Mouse (Mus musculus): Measurements from ENCODE around the gene Bspry. TPM values are rescaled to one million over a fixed set of nuclear protein-coding genes. Genes with fewer than 3 reads are reported as not detected.

Gene Bspry
- total and polyA plus RNA-seq, 3 experiments: 0.19 to 0.50 TPM; not detected in 1

GRCm38 (mm10) chr4:62516579-62516978 lies 36.7 kb downstream of the Bspry start:
- H3K27me3 ChIP-seq (ENCODE audit: control insufficient read depth in 1 of 2, insufficient read depth in 2 of 2, low read length in 2 of 2): no peaks in the 10 kb centered on the region
- H3K9me3 ChIP-seq (replicated peaks; ENCODE audit: insufficient read depth, low read length): no peaks in the 10 kb centered on the region
- peak; percentile 95 for DNase-seq (ENCODE audit: low read depth, low spot score)
- TF ChIP-seq TAL1 (IDR thresholded peaks at IDR 0.05; ENCODE audit: low read length): peak; percentile 99
- no peak for TF ChIP-seq EP300 (IDR thresholded peaks at IDR 0.05; ENCODE audit: low read depth in 1 of 2, low read length in 2 of 2)
- H3K27ac ChIP-seq (ENCODE audit: control insufficient read depth, low read depth, low read length): peak overlapping the region; percentile 80
- peak overlapping the region; percentile 92 for H3K9ac ChIP-seq (ENCODE audit: control insufficient read depth, low read depth, low read length, poor library complexity, severe bottlenecking)
- H3K79me2 ChIP-seq (ENCODE audit: control insufficient read depth, insufficient read depth, low read length, poor library complexity): peaks cover 31% of the 10 kb centered on the region
- H3K4me1 ChIP-seq (ENCODE audit: control insufficient read depth in 1 of 2, insufficient read depth in 2 of 2, low read length in 2 of 2): peaks cover 49 to 53% of the 10 kb centered on the region in 2 experiments
- H3K4me3 ChIP-seq (ENCODE audit: control insufficient read depth in 1 of 2, insufficient read depth in 1 of 2, low read depth in 2 of 2, low read length in 2 of 2): peak overlapping the region in 1 of 2 experiments; percentile 74; a peak in 2 of 4 replicates
- peaks cover 4 to 55% of the 10 kb centered on the region in 2 experiments; a peak in 3 of 4 replicates for H3K36me3 ChIP-seq (ENCODE audit: control insufficient read depth in 1 of 2, insufficient read depth in 2 of 2, low read length in 2 of 2)

- Histone ChIP-seq H3K27me3 (ENCODE audit: control insufficient read depth in 1 of 2, insufficient read depth in 2 of 2, low read length in 2 of 2) (no peaks in the 10 kb centered on the region), H3K4me3 (ENCODE audit: control insufficient read depth in 1 of 2, insufficient read depth in 1 of 2, low read depth in 2 of 2, low read length in 2 of 2) (peak overlapping the region; percentile 74 to 83), H3K27ac (ENCODE audit: control insufficient read depth, low read depth, low read length) (peak overlapping the region; percentile 80), H3K79me2 (ENCODE audit: control insufficient read depth, insufficient read depth, low read length, poor library complexity) (peaks cover 31% of the 10 kb centered on the region), H3K4me1 (ENCODE audit: control insufficient read depth in 1 of 2, insufficient read depth in 2 of 2, low read length in 2 of 2) (peaks cover 51 to 54% of the 10 kb centered on the region in 2 experiments), H3K36me3 (ENCODE audit: control insufficient read depth in 1 of 2, insufficient read depth in 2 of 2, low read length in 2 of 2) (peaks cover 4 to 58% of the 10 kb centered on the region in 2 experiments; a peak in 3 of 4 replicates), H3K9ac (ENCODE audit: control insufficient read depth, low read depth, low read length, poor library complexity, severe bottlenecking) (peak overlapping the region; percentile 92), H3K9me3 (replicated peaks; ENCODE audit: insufficient read depth, low read length) (no peaks in the 10 kb centered on the region)
- DNase-seq (ENCODE audit: low read depth, low spot score): peak; percentile 83
- TF ChIP-seq MYC (IDR thresholded peaks at IDR 0.05; ENCODE audit: low read depth, low read length) (no peak), SMC3 (IDR thresholded peaks at IDR 0.05; ENCODE audit: low read depth, low read length) (no peak), POLR2A (IDR thresholded peaks at IDR 0.05; ENCODE audit: control insufficient read depth in 1 of 2, insufficient read depth in 1 of 2, low read depth in 1 of 2, low read length in 2 of 2, poor library complexity in 1 of 2) (no peak), TCF12 (IDR thresholded peaks at IDR 0.05; ENCODE audit: low read depth, low read length) (no peak), ZKSCAN1 (IDR thresholded peaks at IDR 0.05; ENCODE audit: low read depth, low read length) (no peak), EP300 (IDR thresholded peaks at IDR 0.05; ENCODE audit: low read depth in 1 of 2, low read length in 2 of 2) (no peak), ZC3H11A (IDR thresholded peaks at IDR 0.05; ENCODE audit: low read depth, low read length) (no peak), MAFK (IDR thresholded peaks at IDR 0.05; ENCODE audit: borderline replicate concordance, low read depth, low read length) (no peak), MEF2A (IDR thresholded peaks at IDR 0.05; ENCODE audit: extremely low read depth, insufficient replicate concordance, low read depth, low read length, poor library complexity, severe bottlenecking) (no peak), GABPA (IDR thresholded peaks at IDR 0.05; ENCODE audit: low read depth, low read length) (no peak), HCFC1 (IDR thresholded peaks at IDR 0.05; ENCODE audit: low read depth, low read length) (no peak), MAZ (IDR thresholded peaks at IDR 0.05; ENCODE audit: low read depth, low read length) (no peak), GATA1 (IDR thresholded peaks at IDR 0.05; ENCODE audit: low read depth, low read length) (no peak), ZNF384 (IDR thresholded peaks at IDR 0.05; ENCODE audit: low read depth, low read length) (no peak)
These were observed 37.2 kb downstream of the Bspry start for GRCm38 (mm10) chr4:62517046-62517445.
